Mouse (Mus musculus) layer of hippocampus, adult 9-10 months (tissue): ENCODE data around the gene Llph.

Experiments
- DNase-seq: peaks from one replicate; pipeline ENCODE4 v3.0.0; 2022; ENCODE audit warnings: low spot score

Gene Llph

DNA sequence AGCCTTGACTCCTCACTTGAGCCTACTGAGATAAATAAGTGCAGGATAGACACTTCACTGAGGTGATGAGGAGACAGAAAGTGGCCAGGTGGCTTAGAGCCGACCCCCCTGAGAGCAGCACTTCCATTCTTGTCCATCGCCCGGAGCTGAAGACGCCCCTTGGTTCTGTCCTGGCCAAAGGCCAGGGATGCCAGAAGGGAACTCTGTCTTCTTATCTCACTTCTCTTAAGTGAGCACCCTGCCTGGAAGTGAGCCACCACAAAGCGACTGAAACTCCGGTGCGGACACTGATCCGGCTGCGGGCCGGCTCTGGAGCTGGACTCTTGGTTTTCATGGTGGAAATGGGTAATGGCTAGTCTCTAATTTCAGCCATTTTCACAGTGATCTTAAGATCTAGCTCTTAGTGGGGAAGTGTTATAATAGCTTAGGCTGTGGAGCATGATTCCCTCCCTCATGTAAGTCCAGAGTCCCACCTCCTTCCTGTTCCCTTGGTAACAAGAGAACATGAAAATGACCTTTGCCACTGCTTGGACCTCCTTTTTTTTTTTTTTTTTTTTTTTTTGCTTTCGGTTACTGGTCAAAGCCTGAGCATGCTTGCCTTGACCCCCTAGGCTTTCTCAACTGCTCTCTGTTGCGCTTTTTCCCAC lies 52.7 kb downstream of the Llph start:
- no peak for DNase-seq

DNA sequence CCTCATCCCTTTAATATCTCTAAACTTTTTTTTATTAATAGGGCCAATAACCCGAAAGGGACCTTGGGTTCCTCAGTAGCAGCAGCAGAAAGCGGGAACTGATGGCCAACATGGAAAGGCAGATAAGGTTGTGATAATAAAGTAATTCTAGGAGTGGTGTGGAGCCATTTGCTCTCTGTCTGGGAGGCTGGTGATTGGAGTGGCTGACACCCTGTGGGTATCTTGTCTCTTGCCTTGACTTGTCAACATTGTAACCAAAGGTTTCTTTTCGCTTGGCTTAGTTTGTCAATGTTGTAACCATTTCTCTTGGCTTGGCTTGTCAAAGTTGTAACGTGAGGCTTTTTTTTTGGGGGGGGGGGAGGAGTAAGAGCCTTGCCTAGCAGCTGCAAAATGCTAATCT lies 53.5 kb downstream of the Llph start:
- no peak for DNase-seq

DNA sequence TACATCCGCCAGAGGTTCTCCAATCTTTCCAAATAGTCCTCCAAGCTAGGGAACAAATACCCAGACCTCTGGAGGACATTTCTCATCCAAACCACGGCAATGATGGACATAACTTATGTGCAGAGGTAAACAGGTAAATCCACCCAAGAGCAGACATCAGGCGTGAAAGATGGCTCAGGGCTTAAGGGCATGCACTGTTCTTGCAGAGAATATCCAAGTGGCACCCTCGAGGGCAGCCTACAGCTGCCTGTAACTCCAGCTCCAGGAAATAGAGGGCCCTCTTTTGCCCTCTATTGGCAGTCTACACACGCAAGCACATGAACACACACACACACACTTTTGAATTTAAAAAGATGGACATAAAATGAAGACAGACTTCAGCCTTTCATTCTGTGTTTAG lies 54.8 kb downstream of the Llph start:
- no peak for DNase-seq
